In genomic region chr2:58667991-58668390, GRCm38 (mm10) we compare ENCODE assay signal across 7 mouse cellular contexts.
A peak's percentile ranks its signal among the peaks of the same experiment; 100 is the strongest.
DNase-seq lines count a peak whose midpoint lies in the region; ATAC-seq and TF ChIP-seq lines count a peak whose summit lies in the region.

No protein-coding gene starts in this region.

- in situ Hi-C loops in ES-E14 (cut with MboI; ENCODE audit: low sequenced_read_pairs in 2 of 2, unreplicated experiment in 2 of 2): loop anchor here (10.0 to 25.0 kb wide), 4 partner anchors 193 to 631 kb away; partner anchors contain the start of genes Cytip (in 1 of the 2) and Gm17409 (in 1 of the 2)

- no peaks in the 10 kb centered on the region for H3K36me3 ChIP-seq in ES-E14 (ENCODE audit: control insufficient read depth, insufficient read depth, low read length, poor library complexity, severe bottlenecking)
- H3K36me3 ChIP-seq in lung, embryonic 15.5 days: no peaks in the 10 kb centered on the region

- no peaks in the 10 kb centered on the region for H3K27me3 ChIP-seq in lung, embryonic 15.5 days

- no peak overlapping the region for H3K4me3 ChIP-seq in ES-E14 (ENCODE audit: insufficient read depth in 1 of 2, low read depth in 1 of 2, low read length in 2 of 2, poor library complexity in 1 of 2, severe bottlenecking in 1 of 2)
- no peak overlapping the region for H3K4me3 ChIP-seq in lung, embryonic 15.5 days

- WGBS in lung, embryonic 15.5 days: 39% methylated on average over 9 of the region's 9 CpGs

- peak; percentile 47 for DNase-seq in ES-E14 (ENCODE audit: low read depth, low spot score)
- DNase-seq in adrenal gland, adult 2 months: peak; percentile 78
- peak; percentile 78 for DNase-seq in embryo, embryonic 11 days
- peak; percentile 72 for DNase-seq in heart, adult 8-10 months (ENCODE audit: low spot score)
- DNase-seq in kidney, postnatal 4 days: peak; percentile 72 to 76
- DNase-seq in retina, postnatal 1 day: peak; percentile 74

- no peak overlapping the region for H3K27ac ChIP-seq in ES-E14 (ENCODE audit: insufficient read depth, low read depth, low read length, poor library complexity, severe bottlenecking)
- H3K27ac ChIP-seq in lung, embryonic 15.5 days: no peak overlapping the region

- peaks cover 0 to 2% of the 10 kb centered on the region in 2 experiments; a peak in 1 of 4 replicates for H3K4me1 ChIP-seq in ES-E14 (ENCODE audit: control insufficient read depth in 2 of 2, insufficient read depth in 2 of 2, low read length in 2 of 2, poor library complexity in 1 of 2)
- 0 out of 2 replicates have a peak, but pooled peaks cover 3% of the 10 kb centered on the region for H3K4me1 ChIP-seq in lung, embryonic 15.5 days

- no peak overlapping the region for H3K4me2 ChIP-seq in lung, embryonic 15.5 days

- H3K9me3 ChIP-seq in ES-E14 (ENCODE audit: control insufficient read depth, insufficient read depth, low read depth, low read length): no peaks in the 10 kb centered on the region
- no peaks in the 10 kb centered on the region for H3K9me3 ChIP-seq in lung, embryonic 15.5 days

- no peak overlapping the region for H3K9ac ChIP-seq in ES-E14 (ENCODE audit: insufficient read depth, low read depth, low read length, poor library complexity, severe bottlenecking)
- no peak overlapping the region for H3K9ac ChIP-seq in lung, embryonic 15.5 days

- peak; percentile 57; the same call in 1 of the 2 replicates for ATAC-seq in lung, embryonic 15.5 days (ENCODE audit: borderline replicate concordance, extremely low read depth, low FRiP score, low TSS enrichment)

TF ChIP-seq in ES-E14, 5 proteins besides CTCF, POLR2A, EP300 and RAD21:
- no peak for TF ChIP-seq CHD2 (IDR thresholded peaks at IDR 0.05; ENCODE audit: low read depth, low read length)
- no peak for TF ChIP-seq HCFC1 (IDR thresholded peaks at IDR 0.05; ENCODE audit: borderline replicate concordance, insufficient read depth, low read length)
- TF ChIP-seq ZNF384 (IDR thresholded peaks at IDR 0.05; ENCODE audit: low read depth, low read length): no peak
- no peak for TF ChIP-seq MAFK (IDR thresholded peaks at IDR 0.05; ENCODE audit: insufficient read depth, low read depth, low read length)
- TF ChIP-seq ZC3H11A (IDR thresholded peaks at IDR 0.05; ENCODE audit: borderline replicate concordance, low read depth, low read length): peak; percentile 96
